Mouse (Mus musculus) thymus, adult 2 months (tissue): Measurements from ENCODE around the gene Col13a1.

Experiments
- CTCF ChIP-seq: fragments of 200-500 bp; IDR thresholded peaks from 2 replicates; pipeline ENCODE4 v1.5.1; 2012; ENCODE audit warnings: mild to moderate bottlenecking, control low read depth, low read length, moderate library complexity, borderline replicate concordance; ENCODE audit not compliant: control insufficient read depth, poor library complexity, insufficient read depth; ENCODE audit errors: extremely low read depth
- POLR2A ChIP-seq: fragments of 200-500 bp; IDR thresholded peaks from 2 replicates; pipeline ENCODE4 v1.6.1; 2012; ENCODE audit warnings: mild to moderate bottlenecking, low read length, control low read depth, moderate library complexity; ENCODE audit not compliant: control insufficient read depth, poor library complexity, insufficient read depth; ENCODE audit errors: extremely low read depth

GRCm38 (mm10) chr10:61825536-61825935, 153.4 kb downstream of the Col13a1 start:
- TF ChIP-seq POLR2A (no peak), CTCF (no peak)
